8 mouse cellular contexts compared by ENCODE assay signal in the genomic region with DNA sequence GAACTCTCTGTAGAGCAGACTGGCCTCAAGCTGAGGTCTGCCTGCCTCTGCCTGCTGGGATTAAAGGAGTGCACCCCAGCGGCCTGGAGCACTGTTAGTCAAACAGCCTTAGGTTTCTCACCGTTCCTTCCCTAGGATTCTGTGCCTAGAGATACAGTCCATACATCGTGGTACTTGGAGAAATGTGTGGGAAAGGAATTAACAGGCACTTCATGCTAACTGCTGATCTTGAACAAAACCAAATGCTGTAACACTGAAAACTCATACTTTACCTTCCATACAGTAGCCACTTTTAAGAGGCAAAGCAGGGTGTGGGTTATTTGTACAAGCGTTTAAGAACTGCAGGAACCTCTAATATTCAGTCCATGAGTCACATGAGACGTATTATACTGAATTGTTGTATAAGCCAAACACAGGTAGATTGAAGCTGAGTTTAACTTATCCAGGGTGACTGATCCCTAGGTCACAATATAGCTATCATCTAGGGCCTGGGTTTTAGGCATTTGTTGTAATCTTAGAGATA. TPM values are rescaled to one million over a fixed set of nuclear protein-coding genes. Genes with fewer than 3 reads are reported as not detected.
DNase-seq lines count a peak whose midpoint lies in the region; ATAC-seq and TF ChIP-seq lines count a peak whose summit lies in the region.

No protein-coding gene starts in this region.

- peaks cover 21% of the 10 kb centered on the region for H3K36me3 ChIP-seq in kidney, embryonic 16.5 days (ENCODE audit: insufficient read depth, low read length)
- peaks cover 19% of the 10 kb centered on the region for H3K36me3 ChIP-seq in hindbrain, postnatal 0 days (ENCODE audit: insufficient read depth, low read length)
- H3K36me3 ChIP-seq in midbrain, embryonic 16.5 days (ENCODE audit: control insufficient read depth, insufficient read depth, low read length) = peaks cover 11% of the 10 kb centered on the region

- H3K27ac ChIP-seq in kidney, embryonic 16.5 days (ENCODE audit: low read length) = no peak overlapping the region
- H3K27ac ChIP-seq in brown adipose tissue, adult 24 weeks (replicated peaks; ENCODE audit: low read depth, low read length) = peak overlapping the region; percentile 3
- no peak overlapping the region for H3K27ac ChIP-seq in hindbrain, postnatal 0 days
- H3K27ac ChIP-seq in midbrain, embryonic 16.5 days (ENCODE audit: low read length) = no peak overlapping the region

- no peaks in the 10 kb centered on the region for H3K27me3 ChIP-seq in kidney, embryonic 16.5 days (ENCODE audit: insufficient read depth, low read length)
- no peaks in the 10 kb centered on the region for H3K27me3 ChIP-seq in hindbrain, postnatal 0 days (ENCODE audit: insufficient read depth, low read length)
- no peaks in the 10 kb centered on the region for H3K27me3 ChIP-seq in midbrain, embryonic 16.5 days (ENCODE audit: control insufficient read depth, insufficient read depth, low read depth, low read length)

- peak overlapping the region; percentile 95 for H3K4me3 ChIP-seq in kidney, embryonic 16.5 days (ENCODE audit: low read length)
- peak overlapping the region; percentile 100; the same call in 1 of the 2 replicates for H3K4me3 ChIP-seq in brown adipose tissue, adult 24 weeks (ENCODE audit: insufficient read depth, low read depth, low read length)
- no peak overlapping the region for H3K4me3 ChIP-seq in hindbrain, postnatal 0 days (ENCODE audit: low read length)
- H3K4me3 ChIP-seq in midbrain, embryonic 16.5 days (ENCODE audit: low read depth, low read length) = no peak overlapping the region

- no peak for TF ChIP-seq CTCF in hindbrain, postnatal 0 days (IDR thresholded peaks at IDR 0.05; ENCODE audit: low read depth)

- H3K4me1 ChIP-seq in kidney, embryonic 16.5 days (ENCODE audit: insufficient read depth, low read length) = peaks cover 27% of the 10 kb centered on the region
- peaks cover 10% of the 10 kb centered on the region for H3K4me1 ChIP-seq in brown adipose tissue, adult 24 weeks (ENCODE audit: control insufficient read depth, insufficient read depth, insufficient read length, low read length)
- no peaks in the 10 kb centered on the region for H3K4me1 ChIP-seq in hindbrain, postnatal 0 days (ENCODE audit: insufficient read depth, low read length)
- H3K4me1 ChIP-seq in midbrain, embryonic 16.5 days (ENCODE audit: control insufficient read depth, insufficient read depth, low read length) = peaks cover 11% of the 10 kb centered on the region

- WGBS in kidney, embryonic 16.5 days = 56% methylated on average over 5 of the region's 5 CpGs
- WGBS in hindbrain, postnatal 0 days = 58% methylated on average over 5 of the region's 5 CpGs
- WGBS in midbrain, embryonic 16.5 days = 63% methylated on average over 5 of the region's 5 CpGs

- no peaks in the 10 kb centered on the region for H3K9me3 ChIP-seq in kidney, embryonic 16.5 days (ENCODE audit: low read length)
- H3K9me3 ChIP-seq in hindbrain, postnatal 0 days (ENCODE audit: low read length) = no peaks in the 10 kb centered on the region
- no peaks in the 10 kb centered on the region for H3K9me3 ChIP-seq in midbrain, embryonic 16.5 days (replicated peaks; ENCODE audit: control insufficient read depth, low read length, poor library complexity, severe bottlenecking)

- peak overlapping the region; percentile 84 for H3K4me2 ChIP-seq in kidney, embryonic 16.5 days (replicated peaks; ENCODE audit: low read depth, low read length)
- peak overlapping the region; percentile 72 for H3K4me2 ChIP-seq in hindbrain, postnatal 0 days (ENCODE audit: low read depth, low read length)
- peak overlapping the region; percentile 54 for H3K4me2 ChIP-seq in midbrain, embryonic 16.5 days (ENCODE audit: low read length)

- ATAC-seq in kidney, embryonic 16.5 days (ENCODE audit: low FRiP score, low TSS enrichment) = no peak
- ATAC-seq in hindbrain, postnatal 0 days = no peak
- no peak for ATAC-seq in midbrain, embryonic 16.5 days

- H3K9ac ChIP-seq in kidney, embryonic 16.5 days (replicated peaks; ENCODE audit: low read length) = peak overlapping the region; percentile 98
- 0 out of 2 replicates have a peak overlapping the region, but pooled peaks have one; percentile 9 for H3K9ac ChIP-seq in hindbrain, postnatal 0 days (replicated peaks; ENCODE audit: low read length)
- 0 out of 2 replicates have a peak overlapping the region, but pooled peaks have one; percentile 11 for H3K9ac ChIP-seq in midbrain, embryonic 16.5 days (ENCODE audit: low read depth, low read length)

- DNase-seq in kidney, postnatal 25 days = no peak
- no peak for DNase-seq in hindbrain, postnatal 0 days (ENCODE audit: low spot score)
- no peak for DNase-seq in frontal cortex, postnatal 25 days (ENCODE audit: low spot score in 2 of 2)
- DNase-seq in testis, postnatal 10 days (ENCODE audit: low spot score) = no peak
- no peak for DNase-seq in embryo, embryonic 10.5 days (ENCODE audit: low spot score)

RNA-seq across cellular contexts. Expression of a gene that starts 2.1 kb away (rescaled TPM):
- polyA plus RNA-seq in kidney, embryonic 16.5 days (2015; fragmentation: Nextera tagmentation; extraction: Ambion mirVana) = 865 and 917 TPM in 2 replicates
- polyA plus RNA-seq in brown adipose tissue, adult 24 weeks (2012; ENCODE audit: insufficient read depth, insufficient read length, missing spikeins) = 398 and 520 TPM in 2 replicates
- total RNA-seq in hindbrain, postnatal 0 days (2014; rRNA removed) = 100 and 119 TPM in 2 replicates
- 411 and 424 TPM in 2 replicates for polyA plus RNA-seq in hindbrain, postnatal 0 days (2015; fragmentation: Nextera tagmentation; extraction: Ambion mirVana)
- polyA plus RNA-seq in midbrain, embryonic 16.5 days (2015; fragmentation: Nextera tagmentation; extraction: Ambion mirVana) = 256 and 276 TPM in 2 replicates

RNA-seq across cellular contexts. Expression of a gene that starts 2.1 kb away (rescaled TPM):
- polyA plus RNA-seq in kidney, embryonic 16.5 days (2015; fragmentation: Nextera tagmentation; extraction: Ambion mirVana) = 5.1 and 6.4 TPM in 2 replicates
- 3.4 and 6.4 TPM in 2 replicates for polyA plus RNA-seq in brown adipose tissue, adult 24 weeks (2012; ENCODE audit: insufficient read depth, insufficient read length, missing spikeins)
- total RNA-seq in hindbrain, postnatal 0 days (2014; rRNA removed) = 1.4 and 5.6 TPM in 2 replicates
- 3.2 and 4.9 TPM in 2 replicates for polyA plus RNA-seq in hindbrain, postnatal 0 days (2015; fragmentation: Nextera tagmentation; extraction: Ambion mirVana)
- polyA plus RNA-seq in midbrain, embryonic 16.5 days (2015; fragmentation: Nextera tagmentation; extraction: Ambion mirVana) = 4.6 TPM in 2 replicates

RNA-seq across cellular contexts. Expression of a gene that starts 19.6 kb away (rescaled TPM):
- polyA plus RNA-seq in kidney, embryonic 16.5 days (2015; fragmentation: Nextera tagmentation; extraction: Ambion mirVana) = 56.8 and 59.5 TPM in 2 replicates
- 15.7 and 25.5 TPM in 2 replicates for polyA plus RNA-seq in brown adipose tissue, adult 24 weeks (2012; ENCODE audit: insufficient read depth, insufficient read length, missing spikeins)
- total RNA-seq in hindbrain, postnatal 0 days (2014; rRNA removed) = 20.5 and 21.0 TPM in 2 replicates
- 25.9 and 29.0 TPM in 2 replicates for polyA plus RNA-seq in hindbrain, postnatal 0 days (2015; fragmentation: Nextera tagmentation; extraction: Ambion mirVana)
- 37.4 and 39.9 TPM in 2 replicates for polyA plus RNA-seq in midbrain, embryonic 16.5 days (2015; fragmentation: Nextera tagmentation; extraction: Ambion mirVana)

RNA-seq across cellular contexts. Expression of a gene that starts 52.1 kb away (rescaled TPM):
- 14.0 and 17.4 TPM in 2 replicates for polyA plus RNA-seq in kidney, embryonic 16.5 days (2015; fragmentation: Nextera tagmentation; extraction: Ambion mirVana)
- polyA plus RNA-seq in brown adipose tissue, adult 24 weeks (2012; ENCODE audit: insufficient read depth, insufficient read length, missing spikeins) = 4.9 and 5.0 TPM in 2 replicates
- 6.6 and 11.4 TPM in 2 replicates for total RNA-seq in hindbrain, postnatal 0 days (2014; rRNA removed)
- 5.7 and 6.2 TPM in 2 replicates for polyA plus RNA-seq in hindbrain, postnatal 0 days (2015; fragmentation: Nextera tagmentation; extraction: Ambion mirVana)
- polyA plus RNA-seq in midbrain, embryonic 16.5 days (2015; fragmentation: Nextera tagmentation; extraction: Ambion mirVana) = 4.3 and 4.4 TPM in 2 replicates

Comparison
In these comparisons a context has a peak if more than half of its experiments do, and no peak if none do; other contexts are left out.
1. H3K4me3 ChIP-seq: peak in kidney, embryonic 16.5 days (single experiment) and brown adipose tissue, adult 24 weeks (single experiment); none in hindbrain, postnatal 0 days (single experiment) and midbrain, embryonic 16.5 days (single experiment).
2. H3K9ac ChIP-seq: peak in every context shown above with its lines; median percentile 98 in kidney, embryonic 16.5 days; 11 in midbrain, embryonic 16.5 days; 9 in hindbrain, postnatal 0 days.
3. Peak in every context shown above with its lines, with median percentiles within 50 percentile points of each other: H3K4me2 ChIP-seq.